Mouse (Mus musculus) limb, embryonic 10.5 days (tissue): Measurements from ENCODE around the gene Nrbp1. TPM values are rescaled to one million over a fixed set of nuclear protein-coding genes. Genes with fewer than 3 reads are reported as not detected.

ENCODE experiments used
- DNase-seq: peaks from one replicate; pipeline ENCODE4 v3.0.0-alpha.2; 2017; ENCODE audit warnings: low spot score
- H3K27ac ChIP-seq: fragments of 300-500 bp; sonication (generic); 2 replicates; pipeline ENCODE4 v1.5.1; 2016; ENCODE audit warnings: mild to moderate bottlenecking
- H3K27me3 ChIP-seq: fragments of 300-500 bp; sonication (generic); 2 replicates; pipeline ENCODE4 v1.6.1; 2016; ENCODE audit warnings: low read depth, mild to moderate bottlenecking; ENCODE audit not compliant: poor library complexity, severe bottlenecking
- H3K36me3 ChIP-seq: fragments of 300-500 bp; sonication (generic); 2 replicates; pipeline ENCODE4 v1.6.1; 2016; ENCODE audit warnings: mild to moderate bottlenecking, moderate library complexity
- H3K4me1 ChIP-seq: fragments of 300-500 bp; sonication (generic); 2 replicates; pipeline ENCODE4 v1.6.1; 2016
- H3K4me3 ChIP-seq: fragments of 300-500 bp; sonication (generic); 2 replicates; pipeline ENCODE4 v1.5.1; 2016; ENCODE audit warnings: mild to moderate bottlenecking, moderate library complexity
- H3K9me3 ChIP-seq: fragments of 300-500 bp; sonication (generic); replicated peaks from 2 replicates; pipeline ENCODE4 v1.6.1; 2016; ENCODE audit warnings: mild to moderate bottlenecking
- WGBS: fragments of 180-500 bp; shearing (Covaris S2); methylation state at CpG from one replicate; pipeline ENCODE4 v1.1.7; 2016; 5-methylcytosine and 5-hydroxymethylcytosine counted together
- polyA plus RNA-seq: library from polyadenylated mRNA; unstranded; fragments of >200 nt; fragmentation: Nextera tagmentation; extraction: Ambion mirVana; gene quantifications from 2 replicates; pipeline ENCODE4 v1.2.1, GENCODE M21; 2016

Gene Nrbp1
- polyA plus RNA-seq, 1 experiment from 2014 or later: 133 TPM

- H3K36me3 ChIP-seq: peaks cover 89% of the 10 kb centered on the region
These were observed 13.8 kb downstream of the Nrbp1 start for GRCm38 (mm10) chr5:31254452-31254851.

GRCm38 (mm10) chr5:31254901-31255300 is 14.2 kb downstream of the Nrbp1 start:
- Histone ChIP-seq H3K27me3 (no peaks in the 10 kb centered on the region), H3K4me1 (peaks cover 38% of the 10 kb centered on the region), H3K36me3 (peaks cover 89% of the 10 kb centered on the region), H3K9me3 (no peaks in the 10 kb centered on the region), H3K27ac (no peak overlapping the region), H3K4me3 (no peak overlapping the region)
- 88% methylated on average over 8 of the region's 8 CpGs for WGBS
- DNase-seq: no peak

More at GRCm38 (mm10) chr5:31254452-31254851, 13.8 kb downstream of the Nrbp1 start:
- Histone ChIP-seq H3K4me3 (no peak overlapping the region), H3K27me3 (no peaks in the 10 kb centered on the region), H3K4me1 (peaks cover 38% of the 10 kb centered on the region), H3K9me3 (no peaks in the 10 kb centered on the region), H3K27ac (no peak overlapping the region)
- peak; percentile 26 for DNase-seq
- 91% methylated on average over 7 of the region's 7 CpGs for WGBS

DNA sequence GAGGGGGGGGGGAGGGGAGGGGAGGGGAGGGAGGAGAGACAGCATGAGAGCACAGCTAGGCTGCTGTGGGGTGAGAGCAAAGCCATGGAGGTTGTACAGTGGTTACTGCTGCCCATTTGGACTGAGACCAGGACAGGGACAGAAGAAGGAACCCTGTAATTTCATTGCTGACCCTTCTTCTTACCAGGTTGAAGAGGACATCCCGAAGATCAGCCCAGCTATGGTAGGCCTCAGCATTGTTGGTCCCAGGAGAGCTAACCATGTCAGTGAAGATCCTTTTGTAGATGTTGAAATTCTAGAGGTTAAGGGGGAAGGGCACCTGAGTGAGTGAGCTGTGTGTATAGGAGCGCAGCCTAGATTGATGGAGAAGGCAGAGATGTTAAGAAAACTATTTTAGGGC is 14.7 kb downstream of the Nrbp1 start:
- Histone ChIP-seq H3K9me3 (no peaks in the 10 kb centered on the region), H3K27ac (no peak overlapping the region), H3K27me3 (no peaks in the 10 kb centered on the region), H3K36me3 (peaks cover 89% of the 10 kb centered on the region), H3K4me3 (no peak overlapping the region), H3K4me1 (peaks cover 37% of the 10 kb centered on the region)
- 97% methylated on average over 2 of the region's 2 CpGs for WGBS
- no peak for DNase-seq

DNA sequence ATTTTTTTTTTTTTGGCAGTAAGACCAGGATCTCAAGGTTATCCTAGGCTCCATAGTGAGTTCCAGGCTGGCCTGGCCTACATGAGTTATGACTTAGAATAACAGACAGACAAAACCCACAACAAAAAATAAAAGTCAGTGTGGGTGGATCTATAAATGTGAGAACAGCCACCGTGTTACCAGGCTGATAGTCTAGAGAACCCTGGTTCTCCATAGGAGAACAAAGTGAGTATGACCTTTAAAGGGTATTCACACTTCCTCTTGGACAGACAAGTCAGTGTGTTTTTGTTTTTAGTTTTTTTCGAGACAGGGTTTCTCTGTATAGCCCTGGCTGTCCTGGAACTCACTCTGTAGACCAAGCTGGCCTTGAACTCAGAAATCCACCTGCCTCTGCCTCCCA is 15.3 kb downstream of the Nrbp1 start:
- H3K27me3 ChIP-seq: no peaks in the 10 kb centered on the region
- DNase-seq: no peak
- no peaks in the 10 kb centered on the region for H3K9me3 ChIP-seq
- WGBS: 81% methylated on average over 2 of the region's 2 CpGs
- no peak overlapping the region for H3K4me3 ChIP-seq
- peaks cover 89% of the 10 kb centered on the region for H3K36me3 ChIP-seq
- H3K4me1 ChIP-seq: peaks cover 31% of the 10 kb centered on the region
- no peak overlapping the region for H3K27ac ChIP-seq

GRCm38 (mm10) chr5:31257616-31258015 is 17.0 kb downstream of the Nrbp1 start:
- H3K9me3 ChIP-seq: no peaks in the 10 kb centered on the region
- no peak overlapping the region for H3K27ac ChIP-seq
- H3K4me1 ChIP-seq: peaks cover 15% of the 10 kb centered on the region
- WGBS: 88% methylated on average over 11 of the region's 11 CpGs
- H3K36me3 ChIP-seq: peaks cover 92% of the 10 kb centered on the region
- no peak overlapping the region for H3K4me3 ChIP-seq
- DNase-seq: no peak
- H3K27me3 ChIP-seq: no peaks in the 10 kb centered on the region

DNA sequence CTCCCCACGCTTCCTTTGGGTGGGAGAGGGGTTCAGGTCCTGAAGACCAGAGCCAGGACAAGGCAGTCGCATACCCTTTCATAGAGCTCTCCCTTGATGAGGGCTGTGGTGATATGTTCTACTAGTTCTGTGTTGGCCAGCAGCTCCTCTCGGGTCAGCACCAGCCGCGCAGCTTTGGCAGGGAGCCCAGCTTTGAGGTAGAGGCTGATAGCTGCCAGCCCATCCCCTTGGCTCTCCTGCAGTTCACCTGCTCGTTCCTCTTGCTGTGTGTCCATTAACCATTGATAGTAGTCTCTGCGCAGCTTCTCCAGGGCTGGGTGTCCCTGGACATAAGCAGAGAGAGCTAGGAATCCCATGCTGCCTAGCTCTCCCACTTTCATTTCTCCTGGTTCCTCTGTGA is 25.4 kb downstream of the Nrbp1 start:
- WGBS: 90% methylated on average over 7 of the region's 7 CpGs
- no peaks in the 10 kb centered on the region for H3K27me3 ChIP-seq
- DNase-seq: no peak
- H3K27ac ChIP-seq: no peak overlapping the region
- no peaks in the 10 kb centered on the region for H3K4me1 ChIP-seq
- H3K9me3 ChIP-seq: no peaks in the 10 kb centered on the region
- H3K36me3 ChIP-seq: peaks cover 96% of the 10 kb centered on the region
- H3K4me3 ChIP-seq: no peak overlapping the region

GRCm38 (mm10) chr5:31267686-31268085 is 27.0 kb downstream of the Nrbp1 start:
- Histone ChIP-seq H3K4me1 (no peaks in the 10 kb centered on the region), H3K9me3 (no peaks in the 10 kb centered on the region), H3K27ac (no peak overlapping the region), H3K4me3 (no peak overlapping the region), H3K36me3 (peaks cover 94% of the 10 kb centered on the region), H3K27me3 (no peaks in the 10 kb centered on the region)
- DNase-seq: no peak
- WGBS: 86% methylated on average over 6 of the region's 6 CpGs

DNA sequence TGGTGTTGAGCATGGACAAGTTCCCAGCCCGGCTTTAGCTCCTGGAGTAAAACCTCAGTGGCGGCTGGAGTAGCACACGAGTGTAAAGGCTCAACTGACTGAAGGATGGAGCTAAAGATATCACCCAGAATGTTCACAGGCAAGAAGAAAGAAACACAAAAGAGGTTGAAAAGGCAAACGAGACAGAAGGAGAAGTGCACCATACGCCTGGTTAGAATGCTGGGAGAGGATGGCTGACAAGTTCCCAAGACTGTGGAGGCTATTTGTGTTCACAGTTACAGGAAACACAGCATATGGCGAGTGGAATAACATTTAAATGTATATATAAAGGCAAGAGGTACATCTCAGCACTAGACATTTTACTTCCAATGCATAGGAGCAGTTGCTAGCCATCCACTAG is 32.4 kb downstream of the Nrbp1 start:
- no peak overlapping the region for H3K4me3 ChIP-seq
- H3K27ac ChIP-seq: no peak overlapping the region
- peaks cover 85% of the 10 kb centered on the region for H3K36me3 ChIP-seq
- no peak for DNase-seq
- H3K9me3 ChIP-seq: no peaks in the 10 kb centered on the region
- H3K27me3 ChIP-seq: no peaks in the 10 kb centered on the region
- whole genome bisulfite sequencing: 93% methylated on average over 6 of the region's 6 CpGs
- H3K4me1 ChIP-seq: no peaks in the 10 kb centered on the region

- 89% methylated on average over 20 of the region's 20 CpGs for WGBS
- Histone ChIP-seq H3K9me3 (no peaks in the 10 kb centered on the region), H3K4me1 (no peaks in the 10 kb centered on the region)
These were observed 38.8 kb downstream of the Nrbp1 start for GRCm38 (mm10) chr5:31279245-31279988.

DNA sequence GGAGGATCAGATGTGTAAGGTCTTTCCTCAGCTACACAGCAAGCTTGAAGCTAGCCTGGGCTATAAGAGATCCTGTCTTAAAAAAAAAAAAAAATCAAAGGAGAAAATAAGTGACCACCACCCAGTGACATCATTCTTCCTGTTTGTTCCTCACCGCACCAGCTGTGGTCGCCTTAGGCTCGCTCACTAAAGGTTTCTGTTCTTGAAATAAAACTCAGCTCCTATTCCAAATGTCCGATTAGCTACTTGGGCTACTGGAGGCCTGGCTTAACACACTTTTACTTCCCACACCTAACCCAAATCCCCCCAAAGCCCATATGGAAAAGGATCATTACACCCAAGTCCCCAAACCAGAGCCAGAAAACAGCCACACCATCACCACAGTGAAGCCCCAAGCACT is 47.6 kb downstream of the Nrbp1 start:
- no peak for DNase-seq
- Histone ChIP-seq H3K4me3 (no peak overlapping the region), H3K27me3 (no peaks in the 10 kb centered on the region), H3K36me3 (peaks cover 52% of the 10 kb centered on the region), H3K9me3 (no peaks in the 10 kb centered on the region), H3K27ac (no peak overlapping the region), H3K4me1 (peaks cover 16% of the 10 kb centered on the region)
- 83% methylated on average over 4 of the region's 4 CpGs for WGBS

More at GRCm38 (mm10) chr5:31279245-31279988, 38.8 kb downstream of the Nrbp1 start:
- Histone ChIP-seq H3K27me3 (no peaks in the 10 kb centered on the region), H3K27ac (no peak overlapping the region), H3K4me3 (no peak overlapping the region), H3K36me3 (peaks cover 96% of the 10 kb centered on the region)
- no peak for DNase-seq

GRCm38 (mm10) chr5:31288655-31289054 is 48.0 kb downstream of the Nrbp1 start:
- no peak overlapping the region for H3K27ac ChIP-seq
- H3K4me3 ChIP-seq: no peak overlapping the region
- no peak for DNase-seq
- H3K36me3 ChIP-seq: peaks cover 52% of the 10 kb centered on the region
- peaks cover 16% of the 10 kb centered on the region for H3K4me1 ChIP-seq
- 76% methylated on average over 3 of the region's 3 CpGs for WGBS
- no peaks in the 10 kb centered on the region for H3K9me3 ChIP-seq
- H3K27me3 ChIP-seq: no peaks in the 10 kb centered on the region

GRCm38 (mm10) chr5:31289626-31290230 is 49.1 kb downstream of the Nrbp1 start:
- no peak for DNase-seq
- H3K27ac ChIP-seq: no peak overlapping the region
- H3K4me3 ChIP-seq: peak overlapping the region; percentile 56
- 84% methylated on average over 3 of the region's 3 CpGs for WGBS
- H3K4me1 ChIP-seq: peaks cover 25% of the 10 kb centered on the region
- H3K27me3 ChIP-seq: no peaks in the 10 kb centered on the region
- peaks cover 49% of the 10 kb centered on the region for H3K36me3 ChIP-seq
- H3K9me3 ChIP-seq: no peaks in the 10 kb centered on the region

- Histone ChIP-seq H3K27ac (peak within 1 kb of the TSS; percentile 78), H3K27me3 (no peaks in the 10 kb centered on the region), H3K9me3 (no peaks in the 10 kb centered on the region), H3K4me3 (peak within 1 kb of the TSS; percentile 56), H3K36me3 (peaks cover 39% of the 10 kb centered on the region), H3K4me1 (peaks cover 35% of the 10 kb centered on the region)
- DNase-seq: peak; percentile 96
- 3% methylated on average over 45 of the region's 45 CpGs for WGBS
These were observed 50.1 kb downstream of the Nrbp1 start, which contains the start of gene Ift172 for GRCm38 (mm10) chr5:31290521-31291360. TSS of gene Ift172 (minus strand) at chr5:31291116.
